Mouse (Mus musculus): ENCODE measurements around the gene Gstm5. TPM values are rescaled to one million over a fixed set of nuclear protein-coding genes. Genes with fewer than 3 reads are reported as not detected.
"Not testable (repeated sequence)": the region's sequence is repeated elsewhere in the genome, so short reads cannot be mapped to it uniquely, and the experiment has no call there.

Gene Gstm5
- polyA plus RNA-seq, 1 experiment from 2014 or later = 150 TPM

GRCm38 (mm10) chr3:107852786-107853185 is 42.8 kb upstream of the Gstm5 start:
- Histone ChIP-seq H3K9me3 (ENCODE audit: control insufficient read depth, low read length) (no peaks in the 10 kb centered on the region), H3K4me1 (ENCODE audit: control insufficient read depth in 2 of 2, insufficient read depth in 2 of 2, low read length in 2 of 2) (peaks cover 24 to 25% of the 10 kb centered on the region in 2 experiments), H3K4me2 (ENCODE audit: low read length) (no peak overlapping the region), H3K9ac (ENCODE audit: low read length) (no peak overlapping the region), H3K27ac (replicated peaks in 1 of 2; ENCODE audit: control insufficient read depth in 1 of 2, insufficient read depth in 1 of 2, low read depth in 2 of 2, low read length in 2 of 2) (no peak overlapping the region), H3K36me3 (ENCODE audit: control insufficient read depth, insufficient read depth, low read length) (no peaks in the 10 kb centered on the region), H3K4me3 (ENCODE audit: control insufficient read depth in 1 of 2, insufficient read depth in 1 of 2, low read depth in 1 of 2, low read length in 2 of 2) (no peak overlapping the region), H3K27me3 (ENCODE audit: control insufficient read depth, insufficient read depth, low read length) (no peaks in the 10 kb centered on the region)
- no peak for ATAC-seq (ENCODE audit: insufficient number of reproducible peaks, insufficient read depth, low FRiP score, low read depth)
- 49% methylated on average over 7 of the region's 7 CpGs for WGBS

GRCm38 (mm10) chr3:107853232-107854181 is 42.1 kb upstream of the Gstm5 start:
- no peak overlapping the region for H3K4me3 ChIP-seq (ENCODE audit: control insufficient read depth in 1 of 2, insufficient read depth in 1 of 2, low read depth in 1 of 2, low read length in 2 of 2)
- no peak overlapping the region for H3K27ac ChIP-seq (replicated peaks in 1 of 2; ENCODE audit: control insufficient read depth in 1 of 2, insufficient read depth in 1 of 2, low read depth in 2 of 2, low read length in 2 of 2)
- no peaks in the 10 kb centered on the region for H3K27me3 ChIP-seq (ENCODE audit: control insufficient read depth, insufficient read depth, low read length)
- ATAC-seq (ENCODE audit: insufficient number of reproducible peaks, insufficient read depth, low FRiP score, low read depth) = no peak
- H3K4me1 ChIP-seq (ENCODE audit: control insufficient read depth in 2 of 2, insufficient read depth in 2 of 2, low read length in 2 of 2) = peaks cover 24 to 26% of the 10 kb centered on the region in 2 experiments
- H3K4me2 ChIP-seq (ENCODE audit: low read length) = no peak overlapping the region
- no peaks in the 10 kb centered on the region for H3K36me3 ChIP-seq (ENCODE audit: control insufficient read depth, insufficient read depth, low read length)
- no peak overlapping the region for H3K9ac ChIP-seq (ENCODE audit: low read length)
- no peaks in the 10 kb centered on the region for H3K9me3 ChIP-seq (ENCODE audit: control insufficient read depth, low read length)
- 79% methylated on average over 17 of the region's 17 CpGs for WGBS

- H3K27me3 ChIP-seq (ENCODE audit: control insufficient read depth, insufficient read depth, low read length) = no peaks in the 10 kb centered on the region
- 76% methylated on average over 13 of the region's 13 CpGs for WGBS
Observed at GRCm38 (mm10) chr3:107855368-107855767, 40.3 kb upstream of the Gstm5 start.

GRCm38 (mm10) chr3:107857646-107858045 is 38.0 kb upstream of the Gstm5 start:
- Histone ChIP-seq H3K27ac (replicated peaks in 1 of 2; ENCODE audit: control insufficient read depth in 1 of 2, insufficient read depth in 1 of 2, low read depth in 2 of 2, low read length in 2 of 2) (no peak overlapping the region), H3K9me3 (ENCODE audit: control insufficient read depth, low read length) (no peaks in the 10 kb centered on the region), H3K36me3 (ENCODE audit: control insufficient read depth, insufficient read depth, low read length) (no peaks in the 10 kb centered on the region), H3K4me1 (ENCODE audit: control insufficient read depth in 2 of 2, insufficient read depth in 2 of 2, low read length in 2 of 2) (peaks cover 3 to 5% of the 10 kb centered on the region in 2 experiments; a peak in 2 of 4 replicates), H3K4me2 (ENCODE audit: low read length) (no peak overlapping the region), H3K4me3 (ENCODE audit: control insufficient read depth in 1 of 2, insufficient read depth in 1 of 2, low read depth in 1 of 2, low read length in 2 of 2) (no peak overlapping the region), H3K9ac (ENCODE audit: low read length) (no peak overlapping the region), H3K27me3 (ENCODE audit: control insufficient read depth, insufficient read depth, low read length) (no peaks in the 10 kb centered on the region)
- WGBS = 28% methylated on average over 6 of the region's 6 CpGs
- no peak for ATAC-seq (ENCODE audit: insufficient number of reproducible peaks, insufficient read depth, low FRiP score, low read depth)

More at GRCm38 (mm10) chr3:107855368-107855767, 40.3 kb upstream of the Gstm5 start:
- H3K36me3 ChIP-seq (ENCODE audit: control insufficient read depth, insufficient read depth, low read length) = no peaks in the 10 kb centered on the region
- no peaks in the 10 kb centered on the region for H3K9me3 ChIP-seq (ENCODE audit: control insufficient read depth, low read length)
- H3K4me1 ChIP-seq (ENCODE audit: control insufficient read depth in 2 of 2, insufficient read depth in 2 of 2, low read length in 2 of 2) = peaks cover 9 to 12% of the 10 kb centered on the region in 2 experiments
- ATAC-seq (ENCODE audit: insufficient number of reproducible peaks, insufficient read depth, low FRiP score, low read depth) = no peak
- no peak overlapping the region for H3K4me3 ChIP-seq (ENCODE audit: control insufficient read depth in 1 of 2, insufficient read depth in 1 of 2, low read depth in 1 of 2, low read length in 2 of 2)
- no peak overlapping the region for H3K4me2 ChIP-seq (ENCODE audit: low read length)
- H3K27ac ChIP-seq (replicated peaks in 1 of 2; ENCODE audit: control insufficient read depth in 1 of 2, insufficient read depth in 1 of 2, low read depth in 2 of 2, low read length in 2 of 2) = no peak overlapping the region
- H3K9ac ChIP-seq (ENCODE audit: low read length) = no peak overlapping the region

GRCm38 (mm10) chr3:107861483-107861882 is 34.1 kb upstream of the Gstm5 start:
- H3K27ac ChIP-seq (replicated peaks in 1 of 2; ENCODE audit: control insufficient read depth in 1 of 2, insufficient read depth in 1 of 2, low read depth in 2 of 2, low read length in 2 of 2); H3K9ac ChIP-seq (ENCODE audit: low read length); H3K4me3 ChIP-seq (ENCODE audit: control insufficient read depth in 1 of 2, insufficient read depth in 1 of 2, low read depth in 1 of 2, low read length in 2 of 2); H3K9me3 ChIP-seq (ENCODE audit: control insufficient read depth, low read length); H3K4me1 ChIP-seq (ENCODE audit: control insufficient read depth in 2 of 2, insufficient read depth in 2 of 2, low read length in 2 of 2); ATAC-seq (ENCODE audit: insufficient number of reproducible peaks, insufficient read depth, low FRiP score, low read depth); H3K27me3 ChIP-seq (ENCODE audit: control insufficient read depth, insufficient read depth, low read length); H3K4me2 ChIP-seq (ENCODE audit: low read length); H3K36me3 ChIP-seq (ENCODE audit: control insufficient read depth, insufficient read depth, low read length): not testable (repeated sequence)
- 76% methylated on average over 5 of the region's 5 CpGs for WGBS

- H3K27ac ChIP-seq (replicated peaks in 1 of 2; ENCODE audit: control insufficient read depth in 1 of 2, insufficient read depth in 1 of 2, low read depth in 2 of 2, low read length in 2 of 2) = no peak overlapping the region
- no peak overlapping the region for H3K4me3 ChIP-seq (ENCODE audit: control insufficient read depth in 1 of 2, insufficient read depth in 1 of 2, low read depth in 1 of 2, low read length in 2 of 2)
- no peaks in the 10 kb centered on the region for H3K9me3 ChIP-seq (ENCODE audit: control insufficient read depth, low read length)
- no peak overlapping the region for H3K9ac ChIP-seq (ENCODE audit: low read length)
- no peak for ATAC-seq (ENCODE audit: insufficient number of reproducible peaks, insufficient read depth, low FRiP score, low read depth)
- 52% methylated on average over 2 of the region's 2 CpGs for WGBS
- H3K27me3 ChIP-seq (ENCODE audit: control insufficient read depth, insufficient read depth, low read length) = no peaks in the 10 kb centered on the region
- H3K4me1 ChIP-seq (ENCODE audit: control insufficient read depth in 2 of 2, insufficient read depth in 2 of 2, low read length in 2 of 2) = peaks cover 2 to 5% of the 10 kb centered on the region in 2 experiments; a peak in 2 of 4 replicates
- H3K36me3 ChIP-seq (ENCODE audit: control insufficient read depth, insufficient read depth, low read length) = no peaks in the 10 kb centered on the region
- no peak overlapping the region for H3K4me2 ChIP-seq (ENCODE audit: low read length)
Observed at GRCm38 (mm10) chr3:107862471-107862870, 33.1 kb upstream of the Gstm5 start.

GRCm38 (mm10) chr3:107863471-107863870 is 32.1 kb upstream of the Gstm5 start:
- ATAC-seq (ENCODE audit: insufficient number of reproducible peaks, insufficient read depth, low FRiP score, low read depth) = no peak
- no peak overlapping the region for H3K4me3 ChIP-seq (ENCODE audit: control insufficient read depth in 1 of 2, insufficient read depth in 1 of 2, low read depth in 1 of 2, low read length in 2 of 2)
- WGBS = 66% methylated on average over 5 of the region's 5 CpGs
- H3K9me3 ChIP-seq (ENCODE audit: control insufficient read depth, low read length) = no peaks in the 10 kb centered on the region
- H3K36me3 ChIP-seq (ENCODE audit: control insufficient read depth, insufficient read depth, low read length) = no peaks in the 10 kb centered on the region
- H3K27me3 ChIP-seq (ENCODE audit: control insufficient read depth, insufficient read depth, low read length) = no peaks in the 10 kb centered on the region
- no peak overlapping the region for H3K9ac ChIP-seq (ENCODE audit: low read length)
- no peaks in the 10 kb centered on the region for H3K4me1 ChIP-seq (ENCODE audit: control insufficient read depth in 2 of 2, insufficient read depth in 2 of 2, low read length in 2 of 2)
- no peak overlapping the region for H3K27ac ChIP-seq (replicated peaks in 1 of 2; ENCODE audit: control insufficient read depth in 1 of 2, insufficient read depth in 1 of 2, low read depth in 2 of 2, low read length in 2 of 2)
- no peak overlapping the region for H3K4me2 ChIP-seq (ENCODE audit: low read length)
